Mouse (Mus musculus): ENCODE results near the gene C1qtnf1. TPM values are rescaled to one million over a fixed set of nuclear protein-coding genes. Genes with fewer than 3 reads are reported as not detected.
A peak's percentile ranks its signal among the peaks of the same experiment; 100 is the strongest.

Gene C1qtnf1
- total RNA-seq, 2 experiments from 2014 or later: 6.8 to 9.8 TPM

DNA sequence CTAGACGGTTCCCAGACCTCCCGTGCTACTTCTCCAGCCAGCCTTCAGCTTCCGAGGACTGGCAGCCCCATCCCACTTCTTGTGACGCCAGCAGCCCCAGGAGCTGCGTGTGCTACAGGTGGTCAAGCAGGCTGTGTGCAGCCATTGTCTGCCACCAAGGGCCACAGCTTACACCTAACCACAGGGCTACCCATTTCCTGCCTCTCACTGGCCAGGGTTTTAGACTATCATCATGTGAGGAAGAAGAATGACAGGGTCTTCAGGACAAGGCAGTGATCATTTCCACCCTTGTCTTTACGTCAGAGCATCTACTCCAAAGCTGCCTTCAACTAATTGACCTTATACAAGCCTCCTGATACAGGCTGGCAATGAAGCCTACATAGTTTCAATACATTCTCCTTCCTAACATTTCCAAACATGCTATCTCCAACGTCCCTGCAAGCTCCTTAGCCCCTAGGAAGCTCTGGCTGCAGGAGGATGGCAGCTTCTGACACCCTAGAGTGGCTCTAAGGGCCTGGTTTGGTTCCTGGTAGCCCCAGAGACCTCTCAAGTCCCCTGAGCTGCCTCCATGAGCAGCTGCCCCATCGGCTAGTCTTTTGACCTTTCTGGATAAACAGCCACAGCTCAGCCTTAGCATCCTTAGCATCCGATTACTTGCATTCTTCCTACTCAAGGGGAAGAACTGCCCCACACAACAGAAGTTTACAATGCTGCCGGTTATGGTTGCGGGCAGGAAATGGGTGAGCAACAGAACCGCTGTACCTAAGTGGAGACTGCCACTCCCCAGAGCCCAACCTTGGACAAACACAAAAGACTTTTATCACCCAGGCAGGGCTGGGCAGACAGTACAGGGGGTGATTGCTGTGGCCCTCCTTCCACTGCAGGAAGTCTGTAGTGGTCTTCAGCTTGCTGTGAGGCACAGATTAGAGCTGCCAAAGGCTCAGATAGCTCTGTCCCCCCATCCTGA is 18.6 kb upstream of the C1qtnf1 start:
- intact Hi-C loops (cut with DNase I): no loop called here
- DNase-seq (ENCODE audit: low spot score in 2 of 2): no peak

DNA sequence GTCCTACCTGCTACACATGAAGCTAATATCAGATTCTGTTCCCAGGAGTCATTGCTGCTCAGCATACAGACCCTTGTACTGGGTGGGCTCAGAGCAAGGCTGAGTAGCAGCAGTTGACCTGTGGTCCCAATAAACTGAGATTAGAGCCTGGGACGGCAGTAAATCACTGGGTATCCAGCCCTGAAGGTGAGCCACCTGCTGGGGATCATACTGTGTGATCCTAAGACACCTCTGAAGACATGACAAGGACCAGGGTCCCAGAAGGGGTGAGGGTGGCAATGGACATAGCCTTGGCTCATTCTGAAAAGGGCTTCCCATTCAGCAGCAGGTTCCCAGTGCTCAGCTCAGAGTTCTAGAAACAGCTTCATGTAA is 17.9 kb upstream of the C1qtnf1 start:
- intact Hi-C loops (cut with DNase I): no loop called here
- no peak for DNase-seq (ENCODE audit: low spot score in 2 of 2)

DNA sequence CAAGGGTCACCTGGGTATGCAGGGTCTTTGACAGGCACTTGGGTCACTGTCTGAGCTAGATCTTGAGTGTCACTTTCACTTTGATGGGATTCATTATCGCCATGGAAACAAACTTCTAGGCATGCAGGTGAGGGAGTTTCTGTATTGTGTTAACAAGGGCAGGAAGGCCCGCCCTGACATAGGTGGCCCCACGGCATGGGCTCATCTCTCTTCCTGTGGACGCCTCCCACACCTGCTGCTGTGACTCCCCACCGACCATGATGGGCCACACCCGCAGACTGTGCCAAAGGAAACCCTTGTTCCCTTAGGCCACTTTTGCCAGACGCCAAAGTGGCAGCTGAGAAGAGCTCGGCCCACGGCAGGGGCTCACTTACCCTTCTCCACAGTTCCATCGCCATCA is 17.5 kb upstream of the C1qtnf1 start:
- DNase-seq (ENCODE audit: low spot score in 2 of 2): no peak
- intact Hi-C loops (cut with DNase I): no loop called here

DNA sequence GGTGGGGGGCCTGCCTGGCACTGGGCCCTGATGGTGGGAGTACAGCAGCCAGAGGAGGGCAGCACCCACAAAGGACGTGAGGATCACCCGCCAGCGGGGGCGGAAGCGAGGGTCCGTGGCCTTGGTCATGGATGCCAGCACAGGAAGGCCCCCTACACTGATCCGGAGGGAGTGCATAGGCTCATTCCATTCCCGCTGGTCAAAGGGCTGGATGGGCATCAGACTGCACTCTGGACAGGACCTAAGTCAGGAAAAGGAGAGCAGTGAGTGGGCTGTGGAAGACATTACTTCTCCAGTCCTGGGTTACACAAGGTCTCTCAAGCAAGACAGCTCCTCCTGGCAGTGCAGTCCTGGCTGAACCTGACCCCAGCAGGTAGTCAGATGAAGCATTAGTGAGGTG is 16.7 kb upstream of the C1qtnf1 start:
- DNase-seq (ENCODE audit: low spot score in 2 of 2): no peak
- intact Hi-C loops (cut with DNase I): no loop called here

DNA sequence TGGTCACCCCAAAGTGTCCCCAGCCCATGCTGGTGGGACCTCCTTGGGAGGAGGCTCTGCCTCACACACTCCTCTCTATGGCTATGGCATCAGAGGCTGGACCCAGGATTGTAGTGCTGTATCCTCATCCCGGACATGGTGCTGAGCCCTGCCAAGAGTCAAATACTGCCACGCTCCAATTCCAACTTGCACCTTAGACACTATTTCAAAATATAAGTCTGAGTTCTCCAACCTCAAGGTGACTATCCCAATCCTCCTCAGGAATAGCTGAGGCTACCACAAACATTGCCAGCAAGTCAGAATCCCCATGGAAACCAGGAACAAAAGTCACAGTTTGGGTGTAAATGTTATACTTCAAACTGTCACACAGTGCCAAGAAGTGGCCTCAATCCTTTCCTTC is 15.4 kb upstream of the C1qtnf1 start:
- DNase-seq (ENCODE audit: low spot score in 2 of 2): no peak
- intact Hi-C loops (cut with DNase I): no loop called here

DNA sequence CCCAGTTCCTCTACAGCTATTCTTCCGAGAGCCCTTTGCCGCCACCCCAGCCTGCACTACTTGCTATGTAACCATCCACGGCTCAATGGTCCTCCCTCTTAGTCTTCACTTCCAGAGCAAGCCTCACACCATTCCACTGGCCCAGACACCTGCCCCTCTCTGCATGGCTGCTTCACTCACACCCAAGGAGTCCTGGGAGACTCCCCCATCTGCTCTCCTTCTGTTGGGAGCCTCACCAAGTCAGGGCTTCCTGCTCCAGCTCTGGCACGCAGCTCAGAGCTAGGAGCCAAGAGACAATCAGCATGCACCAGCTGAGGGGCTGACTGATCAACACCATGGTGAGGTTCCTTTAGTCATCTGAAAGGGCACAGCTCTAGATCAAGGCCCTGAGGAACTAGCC is 14.9 kb upstream of the C1qtnf1 start:
- no peak for DNase-seq (ENCODE audit: low spot score in 2 of 2)
- intact Hi-C loops (cut with DNase I): no loop called here

DNA sequence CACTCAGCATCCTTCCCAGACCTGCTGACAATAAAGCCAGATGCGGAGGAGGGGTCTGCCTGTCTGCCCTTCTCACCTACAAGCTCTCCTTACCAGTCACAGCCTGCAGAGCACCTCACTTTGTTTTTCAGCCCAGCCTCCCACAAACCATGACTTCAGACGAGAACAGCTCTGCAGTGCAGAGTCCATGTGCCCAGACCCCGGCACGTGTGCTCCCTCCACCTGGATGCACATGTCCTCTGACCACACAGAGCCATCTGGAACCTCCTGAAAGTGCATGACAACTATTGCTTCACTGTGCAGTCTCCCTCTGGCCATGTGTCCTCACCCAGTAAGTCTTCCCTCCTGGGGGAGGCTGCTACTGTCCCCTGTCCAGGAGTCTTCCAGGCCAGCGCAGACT is 13.7 kb upstream of the C1qtnf1 start:
- DNase-seq (ENCODE audit: low spot score in 2 of 2): no peak
- intact Hi-C loops (cut with DNase I): no loop called here

DNA sequence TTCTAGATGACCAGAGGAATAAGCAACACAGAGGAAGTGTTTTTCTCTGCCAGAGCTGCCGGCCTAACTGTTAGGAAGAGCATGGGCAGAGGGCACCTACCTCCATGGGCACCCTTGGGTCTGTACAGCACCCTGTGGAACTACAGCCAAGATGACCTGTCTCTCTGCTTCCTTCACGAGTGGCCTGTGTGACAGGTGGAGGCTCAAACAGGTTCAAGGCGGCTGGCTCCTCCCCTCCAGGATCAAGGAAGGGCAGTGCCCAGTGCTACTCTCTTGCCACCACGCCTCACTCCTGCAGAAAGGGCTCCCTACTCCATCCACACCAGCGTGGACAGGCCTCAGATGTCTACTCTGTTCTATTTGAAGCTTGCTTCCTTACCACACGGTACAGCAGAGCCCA is 12.4 kb upstream of the C1qtnf1 start:
- DNase-seq (ENCODE audit: low spot score in 2 of 2): no peak
- intact Hi-C loops (cut with DNase I): no loop called here

DNA sequence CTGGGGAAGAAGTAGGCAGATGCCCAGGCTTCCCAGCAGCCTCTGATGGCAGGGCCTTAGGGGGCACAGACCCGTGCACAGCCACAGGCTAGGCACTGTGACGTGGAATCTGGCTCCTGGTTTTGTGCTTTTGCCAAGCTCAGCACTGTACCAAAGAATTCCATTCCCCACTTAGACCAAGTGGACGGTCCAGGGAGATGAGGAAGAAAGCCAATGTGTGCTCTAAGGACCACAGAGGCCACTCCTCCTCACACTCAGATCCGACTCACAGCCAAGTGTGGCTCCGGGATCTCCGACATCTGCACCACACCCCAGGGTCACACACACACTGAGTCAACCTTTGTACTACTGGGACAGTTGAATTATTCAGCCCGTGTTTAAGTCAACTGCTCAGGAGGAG is 12.0 kb upstream of the C1qtnf1 start:
- DNase-seq (ENCODE audit: low spot score in 2 of 2): no peak
- intact Hi-C loops (cut with DNase I): no loop called here

DNA sequence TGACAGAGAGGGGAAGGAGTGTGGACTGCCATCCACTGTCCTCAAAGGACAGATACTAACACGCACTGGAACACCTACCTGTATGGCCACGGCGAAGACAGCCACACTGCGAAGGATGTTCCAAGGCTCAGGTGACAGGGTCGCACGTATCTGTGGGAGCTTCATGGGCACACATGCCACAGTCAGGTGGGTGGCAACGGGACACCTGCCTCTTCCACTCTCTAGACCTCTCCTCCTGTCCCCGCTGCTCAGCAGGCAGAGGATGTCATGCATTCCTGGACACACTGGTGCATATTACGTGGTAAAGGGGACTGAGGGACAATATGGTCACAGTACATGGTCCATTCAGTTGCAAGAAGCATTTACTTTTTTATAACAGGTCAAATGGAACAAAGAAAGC is 10.5 kb upstream of the C1qtnf1 start:
- no peak for DNase-seq (ENCODE audit: low spot score in 2 of 2)
- intact Hi-C loops (cut with DNase I): no loop called here

DNA sequence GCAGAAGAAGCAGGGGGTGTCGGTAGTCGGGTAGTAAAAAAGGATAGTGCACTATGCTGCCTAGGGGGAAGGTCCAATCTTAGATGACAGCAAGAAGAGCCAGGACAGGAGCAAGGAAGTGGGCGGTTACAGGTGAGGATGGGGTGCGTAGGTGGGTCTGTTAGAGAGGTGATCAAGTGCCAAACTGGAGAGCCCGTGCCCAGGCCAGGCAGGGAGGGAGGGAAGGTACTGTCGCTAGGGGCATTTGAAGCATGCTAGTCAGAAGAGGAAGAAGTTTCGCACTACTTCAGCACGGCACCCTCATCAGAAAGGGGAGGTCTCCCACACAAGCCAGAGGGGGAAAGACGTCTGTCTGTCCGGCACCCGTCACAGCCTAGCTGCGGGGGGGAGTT is 9.6 kb upstream of the C1qtnf1 start:
- intact Hi-C loops (cut with DNase I): no loop called here
- no peak for DNase-seq (ENCODE audit: low spot score in 2 of 2)

DNA sequence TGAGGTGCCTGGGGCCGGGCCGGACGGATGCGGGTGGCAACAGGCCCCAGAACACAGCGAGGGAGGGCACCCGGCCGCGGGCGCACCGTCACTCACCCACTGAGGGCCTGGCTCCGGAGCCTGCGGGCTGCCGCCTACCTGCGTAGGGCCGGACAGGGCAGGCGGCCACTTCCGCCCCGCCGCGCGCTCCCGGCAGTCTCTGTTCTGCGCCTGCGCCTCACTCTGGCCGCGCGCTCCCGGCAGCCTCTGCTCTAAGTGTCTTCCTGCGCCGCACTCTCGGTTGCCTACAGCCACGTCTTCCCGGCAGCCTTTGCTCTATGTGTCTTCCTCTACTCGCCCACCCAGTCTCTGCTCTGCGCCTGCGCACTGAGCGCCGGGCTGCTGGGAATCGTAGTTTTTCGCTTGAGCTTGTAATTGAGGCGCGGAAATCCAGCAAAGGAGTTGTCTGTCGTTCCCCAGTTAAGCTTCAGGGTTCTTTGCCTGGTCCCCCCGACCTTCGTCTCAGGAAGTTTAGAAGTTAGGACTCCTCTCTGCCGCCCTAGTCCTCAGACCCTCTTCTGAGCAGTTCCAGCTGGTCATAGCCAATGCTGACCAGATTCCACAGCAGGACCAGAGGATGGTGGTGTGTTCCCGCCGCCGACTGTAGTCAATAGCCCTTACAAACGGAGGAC is 9.0 kb upstream of the C1qtnf1 start, which contains the start of gene Cant1:
TSS of gene Cant1 (minus strand) at position 253 of the 671 bp plus-strand sequence.
- intact Hi-C loops (cut with DNase I): no loop called here
- peak; percentile 99 for DNase-seq (ENCODE audit: low spot score in 2 of 2)

DNA sequence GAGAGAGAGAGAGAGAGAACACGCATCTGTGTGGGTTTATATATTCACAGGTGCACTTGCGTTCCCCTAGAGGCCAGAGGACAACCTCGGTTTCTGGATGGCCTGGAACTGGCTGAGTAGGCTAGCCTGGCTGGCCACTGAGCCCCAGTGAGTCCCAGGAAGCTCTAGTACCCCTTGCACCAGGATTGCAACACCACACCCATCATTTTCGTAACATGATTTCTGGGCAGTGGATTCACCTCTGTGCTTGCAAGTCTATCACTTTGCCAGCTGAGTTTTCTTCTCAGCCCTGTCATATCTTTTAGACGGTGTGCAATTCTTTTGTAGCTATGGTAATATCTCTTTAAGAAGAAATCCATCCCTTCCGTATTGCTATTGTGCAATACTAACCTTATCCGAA is 7.7 kb upstream of the C1qtnf1 start:
- DNase-seq (ENCODE audit: low spot score in 2 of 2): no peak
- intact Hi-C loops (cut with DNase I): loop anchor here (5.0 kb wide), 1 partner anchor 317 kb away; no protein-coding TSS in a partner anchor

DNA sequence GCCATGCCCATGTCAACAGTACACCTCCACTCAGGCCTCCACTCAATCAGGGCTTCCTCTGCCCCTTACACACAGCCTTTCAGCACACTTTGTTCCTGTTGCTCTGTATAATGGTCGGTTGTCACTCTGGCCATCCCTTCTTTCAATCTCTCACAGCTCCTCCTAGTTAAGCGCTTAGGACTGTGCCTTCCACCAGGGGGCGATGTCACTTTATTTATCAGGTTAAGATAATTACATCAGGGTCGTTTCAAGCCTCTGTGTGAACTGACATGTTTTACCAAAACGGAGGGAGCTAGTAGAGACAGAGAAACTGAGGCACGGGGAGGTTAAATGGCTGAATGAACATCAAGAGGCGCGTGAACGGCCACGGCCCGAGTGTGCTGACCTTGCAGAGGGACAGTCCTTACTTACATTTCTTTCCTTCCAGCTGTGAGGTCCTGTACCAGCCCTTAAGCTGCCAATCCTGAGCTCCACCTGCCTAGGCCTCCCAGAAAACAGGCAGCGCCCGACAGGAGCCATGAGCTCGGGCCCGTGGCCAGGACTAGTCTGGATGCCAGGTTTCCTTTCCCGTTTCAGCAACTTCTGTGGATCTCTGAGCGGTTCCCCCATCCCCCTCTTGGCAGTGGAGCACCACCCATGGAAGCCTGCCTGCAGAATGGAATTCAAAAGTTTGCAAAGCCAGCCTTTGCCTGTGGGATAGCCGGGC is 4.6 kb upstream of the C1qtnf1 start:
- peak; percentile 83 to 85 for DNase-seq (ENCODE audit: low spot score in 2 of 2)
- intact Hi-C loops (cut with DNase I): loop anchor here (1.0 to 5.0 kb wide), 2 partner anchors 20 to 314 kb away; no protein-coding TSS in a partner anchor

DNA sequence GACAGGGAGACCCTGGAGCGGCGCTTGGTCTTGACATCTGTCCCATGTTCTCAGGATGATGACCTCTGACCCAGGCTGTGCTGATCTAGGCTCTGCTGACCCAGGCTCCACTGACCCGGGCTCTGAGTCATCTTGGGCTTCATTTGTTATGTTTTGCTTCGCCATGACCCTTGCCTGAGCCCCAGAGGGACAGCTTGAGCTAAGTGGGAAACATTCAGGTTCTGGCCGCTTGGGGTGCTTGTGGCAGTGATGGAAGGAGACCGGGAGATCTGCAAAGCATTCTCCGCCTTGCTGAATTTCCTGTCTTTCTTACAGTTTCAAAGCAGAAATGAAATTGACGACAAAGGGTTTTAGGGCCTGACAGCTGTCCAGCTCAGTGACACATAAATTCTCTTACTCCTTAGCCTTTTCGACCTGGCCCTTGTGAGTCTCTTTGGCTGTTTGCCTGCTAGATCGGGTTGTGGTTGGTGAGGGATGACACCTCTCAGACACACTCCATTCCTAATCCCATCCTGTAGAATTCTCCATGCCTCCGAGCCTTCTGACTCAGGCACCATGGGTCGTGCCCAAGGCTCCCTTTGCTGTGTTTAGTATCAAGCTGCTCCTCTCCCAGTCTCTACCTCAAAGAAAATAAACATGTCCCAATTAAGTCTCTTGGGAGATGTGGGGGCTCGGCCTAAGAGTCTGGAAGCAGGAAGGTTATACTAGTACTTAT is 3.2 kb upstream of the C1qtnf1 start:
- DNase-seq (ENCODE audit: low spot score in 2 of 2): no peak
- intact Hi-C loops (cut with DNase I): loop anchor here (5.0 kb wide), 1 partner anchor 313 kb away; no protein-coding TSS in a partner anchor

DNA sequence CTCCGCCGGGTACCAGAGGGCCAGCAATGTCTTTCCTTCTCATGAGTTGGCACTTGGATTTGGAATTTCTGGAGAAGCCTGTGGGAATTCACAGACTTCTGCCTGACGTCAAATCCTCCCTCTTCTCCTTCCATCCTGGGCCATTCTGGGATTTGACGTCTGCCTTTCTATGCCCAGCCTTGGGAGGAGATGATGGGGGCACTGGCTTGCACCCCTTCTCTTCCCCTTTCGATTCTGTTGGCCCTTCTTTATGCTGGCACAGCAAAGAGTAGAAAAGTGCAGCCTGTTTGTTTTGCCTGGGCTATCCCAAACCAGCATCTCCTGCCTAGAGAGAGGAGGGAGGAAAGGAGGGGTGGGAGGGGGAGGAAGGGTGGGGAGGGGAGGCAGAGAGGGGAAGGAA is 1.2 kb upstream of the C1qtnf1 start:
- no peak for DNase-seq (ENCODE audit: low spot score in 2 of 2)
- intact Hi-C loops (cut with DNase I): no loop called here

DNA sequence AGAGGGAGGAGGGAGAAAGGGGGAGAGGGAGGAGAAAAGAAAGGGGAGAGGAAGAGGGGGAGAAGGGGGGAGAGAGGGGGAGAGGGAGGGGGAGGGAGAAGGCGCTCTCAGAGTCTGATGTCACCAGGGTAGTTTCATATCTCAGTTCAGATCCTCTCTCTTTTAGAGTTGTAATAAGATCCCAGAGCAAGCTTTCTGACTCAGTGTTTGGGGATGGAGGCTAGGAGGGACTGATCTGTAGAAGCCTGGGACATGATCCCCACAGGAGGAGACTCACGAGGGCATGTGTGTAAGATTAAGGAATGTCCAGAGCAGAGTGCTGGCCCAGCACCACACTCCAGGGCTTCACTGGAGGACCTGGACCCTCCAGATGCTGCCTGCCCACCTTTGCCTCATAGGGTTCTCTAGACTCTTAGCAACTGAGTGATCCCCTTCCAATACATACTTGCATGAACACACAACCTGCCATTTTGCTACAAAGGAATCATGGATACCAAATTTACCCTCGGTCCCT is 680 bp upstream of the C1qtnf1 start:
- intact Hi-C loops (cut with DNase I): no loop called here
- DNase-seq (ENCODE audit: low spot score in 2 of 2): no peak

DNA sequence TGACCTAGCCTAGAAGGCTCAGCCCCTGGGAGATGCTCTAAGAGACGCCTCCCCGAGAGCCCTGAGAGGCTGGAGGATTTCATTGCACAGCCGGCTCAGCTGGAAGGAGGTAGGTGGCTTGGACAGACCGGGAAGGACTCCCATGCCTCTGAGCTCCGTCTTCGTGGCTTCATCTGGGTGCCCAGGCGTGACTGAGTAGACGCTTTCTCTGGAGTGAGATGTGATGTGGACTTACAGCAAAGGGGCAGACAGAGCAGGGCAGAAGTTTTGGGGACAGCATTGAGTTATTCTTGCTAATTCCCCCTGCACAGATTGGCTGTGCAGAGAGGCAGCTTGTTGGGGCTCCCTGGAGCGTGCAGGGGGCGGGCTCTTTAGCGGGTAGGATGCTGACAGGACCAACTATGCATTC is 461 bp downstream of the C1qtnf1 start:
- intact Hi-C loops (cut with DNase I): no loop called here
- DNase-seq (ENCODE audit: low spot score in 2 of 2): no peak

DNA sequence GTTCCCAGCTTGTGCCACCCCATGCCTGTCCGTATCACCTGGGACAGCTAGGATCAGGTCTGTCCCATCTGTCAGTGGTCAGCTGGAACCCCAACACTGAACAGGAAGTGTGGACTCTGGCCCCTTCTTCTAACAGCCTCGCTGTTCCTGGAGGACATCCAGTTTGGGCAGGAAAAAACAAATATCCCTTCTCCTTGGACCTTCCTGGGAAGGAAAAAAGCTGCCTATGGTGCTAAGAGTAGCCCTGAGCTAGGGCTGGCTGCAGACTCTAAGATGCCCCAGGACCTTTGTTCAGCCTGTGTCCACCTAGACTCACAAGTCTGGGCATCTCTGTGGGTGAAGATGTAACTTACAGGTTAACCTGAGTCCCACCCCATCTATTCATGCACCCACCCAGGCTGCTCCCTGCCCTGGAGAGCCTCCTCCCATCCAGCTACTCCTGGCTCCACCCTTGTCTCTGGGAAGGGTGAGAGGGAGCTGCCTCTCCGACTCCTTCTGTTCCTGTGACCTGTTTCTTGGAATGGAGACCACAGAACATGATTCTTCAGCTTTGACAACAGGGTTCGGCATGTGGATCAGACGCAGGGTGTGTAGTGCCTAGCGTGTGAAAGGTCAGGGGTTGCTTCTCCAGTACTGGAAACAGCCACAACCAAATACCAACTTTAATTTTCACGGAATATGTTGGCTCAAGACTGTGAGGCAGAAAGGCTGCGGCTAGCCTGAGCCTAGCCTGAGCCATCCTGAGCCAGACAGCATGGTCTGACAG is 1.1 kb downstream of the C1qtnf1 start:
- intact Hi-C loops (cut with DNase I): no loop called here
- no peak for DNase-seq (ENCODE audit: low spot score in 2 of 2)
